Mouse (Mus musculus) frontal cortex, postnatal 14 days (tissue): ENCODE measurements around the gene Cct3.
"Not testable (repeated sequence)": the region's sequence is repeated elsewhere in the genome, so short reads cannot be mapped to it uniquely, and the experiment has no call there.

Experiments
- DNase-seq, 2 experiments: peaks; one replicate each; pipeline ENCODE4 v3.0.0; 2022; ENCODE audit warnings: low spot score in 2 of 2

Cct3 gene

DNA sequence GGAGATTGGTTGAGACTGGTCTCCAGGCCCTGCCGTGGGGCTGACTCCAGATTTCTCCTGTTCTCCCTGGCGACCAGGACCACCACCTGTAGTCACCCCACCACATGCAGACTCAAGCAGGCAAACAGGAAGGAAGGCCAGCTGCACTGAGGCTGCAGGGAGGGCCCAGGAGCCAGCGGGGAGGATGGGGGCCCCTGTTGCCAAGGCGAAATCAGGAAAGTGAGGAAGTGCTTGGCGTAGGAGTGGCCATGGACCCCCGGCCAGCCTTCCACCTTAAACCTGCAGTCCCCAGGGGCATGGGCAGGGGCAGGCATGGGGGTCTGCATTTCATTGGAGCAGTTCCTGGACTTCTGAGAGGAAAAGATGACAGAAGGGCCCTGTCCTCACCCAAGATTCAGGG, 64.2 kb downstream of the Cct3 start:
- no peak for DNase-seq

- DNase-seq, result no peak
These were observed 64.8 kb downstream of the Cct3 start for GRCm38 (mm10) chr3:88361612-88362313.

GRCm38 (mm10) chr3:88363700-88364099, 66.8 kb downstream of the Cct3 start:
- DNase-seq, result no peak

GRCm38 (mm10) chr3:88364337-88364736, 67.4 kb downstream of the Cct3 start, which contains the start of gene Paqr6:
TSS of gene Paqr6 (plus strand) at chr3:88364584.
- no peak for DNase-seq

GRCm38 (mm10) chr3:88365705-88366361, 68.9 kb downstream of the Cct3 start:
- no peak for DNase-seq

GRCm38 (mm10) chr3:88366830-88367428, 70.0 kb downstream of the Cct3 start:
- DNase-seq, result peak in 1 of 2 experiments; percentile 59

- DNase-seq, result not testable (repeated sequence)
These were observed 70.6 kb downstream of the Cct3 start for GRCm38 (mm10) chr3:88367517-88367916.

GRCm38 (mm10) chr3:88368511-88368910, 71.6 kb downstream of the Cct3 start:
- DNase-seq, result not testable (repeated sequence)
